1 mouse cellular context compared by ENCODE assay signal in the genomic region with DNA sequence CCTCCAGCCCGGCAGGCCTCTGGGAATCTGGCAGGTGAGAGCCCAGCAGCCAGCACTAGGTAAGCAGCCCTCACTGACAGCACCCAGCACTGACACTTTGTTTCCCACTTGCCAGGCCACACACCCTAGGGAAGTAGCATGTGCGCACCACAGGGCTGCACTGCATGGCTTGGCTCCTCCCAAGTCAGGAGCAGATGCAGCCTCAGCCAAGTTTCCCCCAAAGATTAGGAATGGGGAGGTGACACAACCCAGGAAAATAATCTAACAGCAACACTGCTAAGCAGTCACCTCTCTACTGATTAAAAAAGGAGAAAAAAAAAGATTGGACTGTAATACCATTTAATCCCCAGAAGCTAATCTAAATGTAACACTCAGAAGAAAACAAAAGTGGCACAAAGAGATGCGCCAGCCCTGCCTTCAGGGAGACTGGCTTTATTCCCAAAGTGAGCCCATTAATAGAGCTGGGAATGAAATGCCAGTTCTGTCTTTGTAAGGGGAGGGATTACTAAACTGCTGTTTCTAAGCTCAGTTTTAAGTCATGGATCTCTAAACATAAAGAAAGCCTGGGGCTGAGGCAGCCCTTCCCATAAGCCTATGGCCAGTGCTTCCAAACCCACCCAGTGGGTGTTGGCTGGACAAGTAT.
A peak's percentile ranks its signal among the peaks of the same experiment; 100 is the strongest.
TF ChIP-seq lines count a peak whose summit lies in the region.

No protein-coding gene starts in this region.

TF ChIP-seq in MEL, 35 proteins besides CTCF, POLR2A, EP300 and RAD21 (continued from another document):
- TF ChIP-seq RCOR1 (IDR thresholded peaks at IDR 0.05; ENCODE audit: low read depth, low read length) (peak; percentile 73; the same call in 1 of the 2 replicates), SIN3A (IDR thresholded peaks at IDR 0.05; ENCODE audit: low read length) (peak; percentile 23; the same call in 1 of the 2 replicates), JUND (IDR thresholded peaks at IDR 0.05; ENCODE audit: low read depth, low read length) (no peak), MAZ (IDR thresholded peaks at IDR 0.05; ENCODE audit: low read depth, low read length) (no peak), NELFE (IDR thresholded peaks at IDR 0.05; ENCODE audit: low read depth, low read length) (no peak), ETS1 (IDR thresholded peaks at IDR 0.05; ENCODE audit: low read depth, low read length) (peak; percentile 58; the same call in 1 of the 2 replicates), SMC3 (IDR thresholded peaks at IDR 0.05; ENCODE audit: low read depth, low read length) (no peak), ZMIZ1 (IDR thresholded peaks at IDR 0.05; ENCODE audit: low read depth, low read length) (no peak), MYB (IDR thresholded peaks at IDR 0.05; ENCODE audit: low read depth, low read length) (no peak), ELF1 (IDR thresholded peaks at IDR 0.05; ENCODE audit: low read depth, low read length) (no peak), KAT2A (conservative IDR thresholded peaks at IDR 0.05; ENCODE audit: low read depth, low read length) (no peak), MAX (IDR thresholded peaks at IDR 0.05; ENCODE audit: low read length) (peak; percentile 73), UBTF (IDR thresholded peaks at IDR 0.05; ENCODE audit: borderline replicate concordance, insufficient read depth, low read depth, low read length) (no peak), MYC (IDR thresholded peaks at IDR 0.05; ENCODE audit: low read depth, low read length) (0 out of 2 replicates have a peak, but pooled peaks have one; percentile 45), TBP (IDR thresholded peaks at IDR 0.05; ENCODE audit: low read depth, low read length) (no peak), MEF2A (IDR thresholded peaks at IDR 0.05; ENCODE audit: extremely low read depth, insufficient replicate concordance, low read depth, low read length, poor library complexity, severe bottlenecking) (no peak), NRF1 (IDR thresholded peaks at IDR 0.05; ENCODE audit: insufficient read depth, low read depth, low read length, poor library complexity, severe bottlenecking) (peak; percentile 26; the same call in 1 of the 2 replicates), POLR2AphosphoS2 (IDR thresholded peaks at IDR 0.05; ENCODE audit: low read length) (no peak), HCFC1 (IDR thresholded peaks at IDR 0.05; ENCODE audit: low read depth, low read length) (no peak), TCF12 (IDR thresholded peaks at IDR 0.05; ENCODE audit: low read depth, low read length) (peak; percentile 77; the same call in 1 of the 2 replicates), TAL1 (IDR thresholded peaks at IDR 0.05; ENCODE audit: low read length) (peak; percentile 54), CHD2 (IDR thresholded peaks at IDR 0.05; ENCODE audit: low read length) (no peak)
TF ChIP-seq in MEL: peak in this region for 11.
